Mouse (Mus musculus) heart, adult 2 months (tissue): ENCODE measurements around the gene Olfr148. TPM values are rescaled to one million over a fixed set of nuclear protein-coding genes. Genes with fewer than 3 reads are reported as not detected.
A peak's percentile ranks its signal among the peaks of the same experiment; 100 is the strongest.

ENCODE experiments used
- DNase-seq, 2 experiments: peaks; one replicate each; pipeline ENCODE4 v3.0.0; 2021
- H3K27ac ChIP-seq: fragments of 200-600 bp; 2 replicates; pipeline ENCODE4 v1.8.1; 2022
- H3K27me3 ChIP-seq: fragments of 200-500 bp; 2 replicates; pipeline ENCODE4 v1.6.1; 2012; ENCODE audit warnings: mild to moderate bottlenecking, low read length, inconsistent platforms, mixed read lengths; ENCODE audit not compliant: control insufficient read depth, insufficient read depth
- H3K36me3 ChIP-seq: fragments of 200-500 bp; 2 replicates; pipeline ENCODE4 v1.6.1; 2012; ENCODE audit warnings: low read length, inconsistent platforms; ENCODE audit not compliant: control insufficient read depth, insufficient read depth
- H3K4me1 ChIP-seq: fragments of 200-500 bp; 2 replicates; pipeline ENCODE4 v1.6.1; 2011; ENCODE audit warnings: low read length; ENCODE audit not compliant: control insufficient read depth, insufficient read depth
- H3K4me3 ChIP-seq: fragments of 200-600 bp; 2 replicates; pipeline ENCODE4 v1.8.1; 2022
- H3K79me2 ChIP-seq: fragments of 200-500 bp; replicated peaks from 2 replicates; pipeline ENCODE4 v1.6.1; 2012; ENCODE audit warnings: mild to moderate bottlenecking, inconsistent platforms, low read length, moderate library complexity, mixed read lengths; ENCODE audit not compliant: control insufficient read depth, insufficient read depth
- H3K9ac ChIP-seq: fragments of 200-500 bp; 2 replicates; pipeline ENCODE4 v1.6.1; 2012; ENCODE audit warnings: low read depth, mild to moderate bottlenecking, control low read depth, inconsistent platforms, low read length, mixed read lengths
- CTCF ChIP-seq: fragments of 200-600 bp; IDR thresholded peaks from 2 replicates; pipeline ENCODE4 v1.8.1; 2022; ENCODE audit warnings: antibody characterized with exemption, mild to moderate bottlenecking, moderate library complexity
- EP300 ChIP-seq: fragments of 200-500 bp; IDR thresholded peaks from 2 replicates; pipeline ENCODE4 v1.6.1; 2011; ENCODE audit warnings: low read depth, low read length, control low read depth; ENCODE audit not compliant: insufficient read depth
- POLR2A ChIP-seq: fragments of 200-500 bp; IDR thresholded peaks from 2 replicates; pipeline ENCODE4 v1.6.1; 2011; ENCODE audit warnings: mild to moderate bottlenecking, low read depth, low read length, control low read depth; ENCODE audit not compliant: insufficient read depth
- WGBS: fragments of 180-500 bp; shearing (Covaris S2); methylation state at CpG from one replicate; pipeline ENCODE4 v1.1.7; 2018; 5-methylcytosine and 5-hydroxymethylcytosine counted together
- intact Hi-C: fragments of 180-260 bp; cut with DNase I; formaldehyde crosslinking; loops from one replicate; pipeline ENCODE4 v1.15.1; 2025
- polyA plus RNA-seq: library from polyadenylated mRNA; depleted of rRNA; stranded (reverse); fragments of >200 nt; gene quantifications from 2 replicates; pipeline ENCODE4 v1.2.3, GENCODE M21; 2012
- total RNA-seq, 2 experiments: library from RNA; stranded (reverse); gene quantifications; 2 replicates each; pipeline ENCODE4 v1.2.3; 2021

The Olfr148 gene
- total and polyA plus RNA-seq, 3 experiments: not detected

DNA sequence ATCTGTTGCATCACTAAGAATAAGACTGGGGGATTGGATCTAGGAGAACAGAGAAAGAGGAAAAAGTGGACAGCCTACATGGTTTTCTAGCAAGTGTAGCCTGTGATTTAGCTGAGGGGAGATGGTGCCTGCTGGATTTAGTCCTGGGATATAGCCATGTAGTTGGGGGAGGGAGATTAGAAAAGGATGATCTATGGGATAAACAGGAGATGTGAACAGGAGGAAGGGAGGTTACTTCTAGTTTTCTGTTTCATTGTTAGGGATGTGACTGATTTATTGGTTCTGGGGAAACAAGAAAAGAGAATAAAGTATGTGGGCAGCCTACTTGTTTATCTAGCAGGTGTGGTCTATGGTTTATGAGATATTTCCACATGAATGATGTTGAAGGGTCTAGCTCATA is 2.0 kb upstream of the Olfr148 start:
- Histone ChIP-seq H3K9ac (no peak overlapping the region), H3K4me3 (no peak overlapping the region), H3K36me3 (no peaks in the 10 kb centered on the region), H3K27me3 (no peaks in the 10 kb centered on the region), H3K79me2 (no peaks in the 10 kb centered on the region), H3K4me1 (no peaks in the 10 kb centered on the region), H3K27ac (no peak overlapping the region)
- intact Hi-C loops: no loop called here
- TF ChIP-seq EP300 (no peak), POLR2A (no peak), CTCF (no peak)
- no peak for DNase-seq

DNA sequence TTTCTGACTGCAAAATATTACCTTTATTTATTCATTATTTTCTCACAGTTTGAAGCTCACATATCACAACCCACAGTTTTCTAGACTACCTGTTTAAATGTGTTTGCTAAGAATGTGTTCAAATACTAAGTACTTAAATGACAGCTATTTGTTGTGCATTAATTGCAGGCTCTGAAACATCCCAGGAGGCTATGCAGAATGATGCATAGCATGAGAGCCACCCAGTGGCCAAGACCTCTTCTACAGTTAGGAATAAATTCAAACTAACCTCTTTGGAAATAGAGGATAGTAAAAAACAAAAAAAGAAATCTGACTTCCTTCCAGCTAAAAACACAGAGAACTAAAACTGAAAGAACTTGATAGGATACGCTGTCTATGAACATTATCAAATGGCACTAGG is 1.5 kb downstream of the Olfr148 start:
- Histone ChIP-seq H3K79me2 (no peaks in the 10 kb centered on the region), H3K4me1 (no peaks in the 10 kb centered on the region), H3K36me3 (no peaks in the 10 kb centered on the region), H3K4me3 (no peak overlapping the region), H3K27ac (no peak overlapping the region), H3K27me3 (no peaks in the 10 kb centered on the region), H3K9ac (no peak overlapping the region)
- no peak for DNase-seq
- WGBS: 38% methylated on average over 1 of the region's 1 CpGs
- TF ChIP-seq CTCF: peak; percentile 68
- no peak for TF ChIP-seq EP300
- TF ChIP-seq POLR2A: no peak
- intact Hi-C loops: loop anchor here (1.0 kb wide), 1 partner anchor 103 kb away; no protein-coding TSS in a partner anchor

GRCm38 (mm10) chr9:39621073-39621472 is 10.6 kb downstream of the Olfr148 start, which contains the start of gene Olfr960:
Olfr960 (plus strand) TSS chr9:39621373.
- H3K9ac ChIP-seq: no peak within 1 kb of the TSS
- H3K4me1 ChIP-seq: no peaks in the 10 kb centered on the region
- 60% methylated on average over 1 of the region's 1 CpGs for WGBS
- H3K36me3 ChIP-seq: no peaks in the 10 kb centered on the region
- H3K27me3 ChIP-seq: no peaks in the 10 kb centered on the region
- DNase-seq: no peak
- no peaks in the 10 kb centered on the region for H3K79me2 ChIP-seq
- intact Hi-C loops: no loop called here
- no peak for TF ChIP-seq EP300
- no peak for TF ChIP-seq POLR2A
- TF ChIP-seq CTCF: no peak
- no peak within 1 kb of the TSS for H3K4me3 ChIP-seq
- no peak within 1 kb of the TSS for H3K27ac ChIP-seq

- no peaks in the 10 kb centered on the region for H3K36me3 ChIP-seq
- TF ChIP-seq POLR2A (no peak), CTCF (no peak), EP300 (no peak)
- intact Hi-C loops: no loop called here
- H3K4me3 ChIP-seq: no peak overlapping the region
- H3K27ac ChIP-seq: no peak overlapping the region
- H3K79me2 ChIP-seq: no peaks in the 10 kb centered on the region
- DNase-seq: no peak
- no peaks in the 10 kb centered on the region for H3K27me3 ChIP-seq
- H3K4me1 ChIP-seq: no peaks in the 10 kb centered on the region
- 83% methylated on average over 3 of the region's 3 CpGs for WGBS
- no peak overlapping the region for H3K9ac ChIP-seq
Observed at GRCm38 (mm10) chr9:39623783-39624182, 13.3 kb downstream of the Olfr148 start.

DNA sequence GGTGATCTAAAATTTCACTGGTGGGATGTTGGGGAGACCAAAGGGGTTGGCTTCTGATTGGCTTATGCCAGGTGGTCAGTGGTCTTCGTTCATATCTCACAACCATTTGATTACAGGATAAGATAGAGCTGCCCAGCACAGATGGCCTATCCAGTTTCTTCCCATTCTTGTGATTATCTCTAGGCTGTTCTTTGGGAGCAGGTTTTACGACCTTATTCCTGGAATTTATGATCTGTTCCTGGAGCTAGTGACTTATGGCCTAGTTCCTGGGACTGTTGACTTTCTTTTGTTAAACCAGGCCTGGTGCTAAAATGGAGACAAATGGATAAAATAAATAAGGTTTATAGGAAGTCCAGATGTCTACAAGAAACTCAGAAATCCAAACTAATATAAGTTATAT is 14.3 kb downstream of the Olfr148 start:
- Histone ChIP-seq H3K79me2 (no peaks in the 10 kb centered on the region), H3K27me3 (no peaks in the 10 kb centered on the region)

DNA sequence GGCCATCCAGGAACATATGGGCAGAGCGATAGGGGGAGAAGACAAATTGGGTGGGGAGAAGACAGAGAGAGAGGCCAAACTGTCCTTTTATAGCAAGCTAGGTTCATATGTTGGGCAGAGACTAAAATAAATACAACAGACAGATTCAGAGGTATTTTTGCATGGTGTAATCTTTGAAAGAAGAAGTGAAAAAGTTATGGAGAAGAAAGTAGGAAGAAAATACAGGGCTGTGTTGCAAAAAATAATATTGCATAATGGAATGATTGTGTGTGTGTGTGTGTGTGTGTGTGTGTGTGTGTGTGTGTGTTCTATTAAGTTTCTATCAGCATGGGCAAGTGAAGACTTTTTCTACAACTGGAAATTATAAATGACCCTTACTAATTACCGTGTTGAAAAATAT is 18.6 kb downstream of the Olfr148 start:
- no peak for DNase-seq
- Histone ChIP-seq H3K27ac (no peak overlapping the region), H3K27me3 (no peaks in the 10 kb centered on the region), H3K9ac (no peak overlapping the region), H3K4me3 (no peak overlapping the region), H3K79me2 (no peaks in the 10 kb centered on the region), H3K4me1 (no peaks in the 10 kb centered on the region), H3K36me3 (no peaks in the 10 kb centered on the region)
- WGBS: 68% methylated on average over 2 of the region's 2 CpGs
- no peak for TF ChIP-seq EP300
- TF ChIP-seq POLR2A: no peak
- no peak for TF ChIP-seq CTCF
- intact Hi-C loops: no loop called here

More for the DNA sequence above, 14.3 kb downstream of the Olfr148 start:
- H3K4me1 ChIP-seq: no peaks in the 10 kb centered on the region
- no peak overlapping the region for H3K9ac ChIP-seq
- TF ChIP-seq POLR2A (no peak), CTCF (no peak), EP300 (no peak)
- 62% methylated on average over 2 of the region's 2 CpGs for WGBS
- no peak overlapping the region for H3K4me3 ChIP-seq
- H3K36me3 ChIP-seq: no peaks in the 10 kb centered on the region
- intact Hi-C loops: no loop called here
- no peak overlapping the region for H3K27ac ChIP-seq
- DNase-seq: no peak
